Mouse (Mus musculus) B cell, adult 67 days (primary cell): ENCODE results near the gene Echdc1. TPM values are rescaled to one million over a fixed set of nuclear protein-coding genes. Genes with fewer than 3 reads are reported as not detected.

ENCODE experiments used
- total RNA-seq, 2 experiments: library from RNA; stranded (reverse); gene quantifications; 4 replicates each; pipeline ENCODE4 v1.2.4; 2023

Echdc1 gene
- total RNA-seq: 10 to 100 TPM; 11.7 to 13.1 TPM

DNA sequence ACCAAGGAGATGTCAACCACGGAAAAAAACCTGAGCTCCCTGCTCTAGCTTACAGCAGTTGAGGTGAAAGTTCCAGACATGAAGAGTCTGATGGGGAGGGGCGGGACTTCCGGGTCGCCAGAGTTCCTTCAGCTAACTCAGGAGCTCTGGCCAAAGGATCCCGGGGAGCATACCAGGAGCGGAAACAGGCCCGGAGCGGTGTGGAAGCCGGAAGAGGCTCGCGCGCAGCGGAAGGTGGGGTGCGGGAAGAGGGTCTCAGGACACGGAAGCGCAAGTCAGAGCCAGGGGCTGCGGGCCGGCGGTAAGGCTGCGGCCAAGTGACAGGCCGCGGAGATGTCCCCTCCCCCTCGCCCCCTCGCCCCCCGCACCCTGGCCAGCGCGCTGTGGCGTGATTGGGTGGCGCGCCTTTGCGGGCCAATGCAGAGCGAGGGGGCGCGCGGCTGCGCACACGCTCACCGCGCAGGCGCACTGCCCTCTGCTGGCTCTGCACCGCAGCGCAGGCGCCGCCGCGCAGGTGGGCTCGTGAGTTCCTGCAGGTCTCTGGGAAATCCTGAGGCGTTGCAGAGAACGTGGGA lies at the start of gene Echdc1:
Gene Echdc1 (plus strand): TSS at position 103 of the 575 bp plus-strand sequence.

GRCm38 (mm10) chr10:29362197-29362900 lies 49.4 kb downstream of the Echdc1 start, which contains the start of gene Rnf146:
Gene Rnf146 (minus strand): TSS chr10:29362442.

Other genes with a start within 250 kb of the Echdc1 start
- gene Soga3, start 169.3 kb upstream of the Echdc1 start, total RNA-seq: not detected
- not detected for gene Gm49353, start 114.2 kb upstream of the Echdc1 start, total RNA-seq
- not detected for gene 9330159F19Rik, start 101.6 kb upstream of the Echdc1 start, total RNA-seq
- gene Rnf146, start 49.3 kb downstream of the Echdc1 start, total RNA-seq: 10 to 100 TPM; 77.9 to 79.7 TPM
- gene Rspo3, start 222.7 kb downstream of the Echdc1 start, total RNA-seq: not detected